Mouse (Mus musculus): ENCODE results near the gene Rab44. TPM values are rescaled to one million over a fixed set of nuclear protein-coding genes. Genes with fewer than 3 reads are reported as not detected.

Gene Rab44
- polyA plus RNA-seq, 1 experiment from 2014 or later, result 4.4 TPM

- H3K27ac ChIP-seq (ENCODE audit: low read depth, low read length), result 0 out of 2 replicates have a peak overlapping the region, but pooled peaks have one; percentile 8
- no peak overlapping the region for H3K4me2 ChIP-seq
- H3K36me3 ChIP-seq (ENCODE audit: control insufficient read depth, insufficient read depth, low read length), result no peaks in the 10 kb centered on the region
- DNase-seq (ENCODE audit: low spot score) (no peak), ATAC-seq (replicated peaks; ENCODE audit: low FRiP score) (no peak)
- no peak overlapping the region for H3K4me3 ChIP-seq (ENCODE audit: low read depth, low read length)
- WGBS, result 57% methylated on average over 5 of the region's 5 CpGs
- no peak overlapping the region for H3K9ac ChIP-seq (ENCODE audit: low read depth, low read length)
- peaks cover 6% of the 10 kb centered on the region for H3K27me3 ChIP-seq (replicated peaks; ENCODE audit: control insufficient read depth, insufficient read depth, low read length)
- no peaks in the 10 kb centered on the region for H3K9me3 ChIP-seq (ENCODE audit: control insufficient read depth, low read length)
- H3K4me1 ChIP-seq (replicated peaks; ENCODE audit: control insufficient read depth, insufficient read depth, low read length), result peaks cover 8% of the 10 kb centered on the region
Observed at GRCm38 (mm10) chr17:29073313-29073712, 40.6 kb upstream of the Rab44 start.

GRCm38 (mm10) chr17:29074085-29074484 is 39.9 kb upstream of the Rab44 start:
- ATAC-seq (replicated peaks; ENCODE audit: low FRiP score), result no peak
- Histone ChIP-seq H3K9ac (ENCODE audit: low read depth, low read length) (no peak overlapping the region), H3K4me1 (replicated peaks; ENCODE audit: control insufficient read depth, insufficient read depth, low read length) (peaks cover 11% of the 10 kb centered on the region), H3K4me3 (ENCODE audit: low read depth, low read length) (no peak overlapping the region), H3K9me3 (ENCODE audit: control insufficient read depth, low read length) (no peaks in the 10 kb centered on the region), H3K36me3 (ENCODE audit: control insufficient read depth, insufficient read depth, low read length) (no peaks in the 10 kb centered on the region), H3K27ac (ENCODE audit: low read depth, low read length) (no peak overlapping the region), H3K27me3 (replicated peaks; ENCODE audit: control insufficient read depth, insufficient read depth, low read length) (peaks cover 6% of the 10 kb centered on the region), H3K4me2 (no peak overlapping the region)
- DNase-seq (ENCODE audit: low spot score), result no peak
- WGBS, result 58% methylated on average over 13 of the region's 13 CpGs

DNA sequence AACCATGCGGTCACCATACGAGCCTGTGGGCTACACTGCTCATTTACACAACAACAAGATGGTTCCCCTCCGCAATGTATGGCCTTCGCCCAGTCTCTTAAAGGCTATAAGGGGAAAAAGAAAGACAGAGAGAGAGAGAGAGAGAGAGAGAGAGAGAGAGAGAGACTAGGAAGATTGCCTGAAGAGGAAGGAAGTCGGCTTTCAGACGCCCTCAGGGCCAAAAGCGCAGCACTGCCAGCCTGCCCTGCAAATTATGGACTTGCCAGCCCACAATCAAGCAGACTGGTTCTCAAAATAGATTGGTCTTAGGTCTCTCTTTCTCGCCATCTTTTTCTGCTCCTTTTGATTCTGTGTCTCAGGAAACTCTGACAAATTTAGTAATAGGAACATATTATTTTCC is 37.7 kb upstream of the Rab44 start:
- Histone ChIP-seq H3K4me2 (no peak overlapping the region), H3K9ac (ENCODE audit: low read depth, low read length) (no peak overlapping the region), H3K27me3 (replicated peaks; ENCODE audit: control insufficient read depth, insufficient read depth, low read length) (peaks cover 12% of the 10 kb centered on the region), H3K4me3 (ENCODE audit: low read depth, low read length) (no peak overlapping the region), H3K36me3 (ENCODE audit: control insufficient read depth, insufficient read depth, low read length) (no peaks in the 10 kb centered on the region), H3K4me1 (replicated peaks; ENCODE audit: control insufficient read depth, insufficient read depth, low read length) (peaks cover 16% of the 10 kb centered on the region), H3K9me3 (ENCODE audit: control insufficient read depth, low read length) (no peaks in the 10 kb centered on the region), H3K27ac (ENCODE audit: low read depth, low read length) (no peak overlapping the region)
- 68% methylated on average over 8 of the region's 8 CpGs for WGBS
- ATAC-seq (replicated peaks; ENCODE audit: low FRiP score) (no peak), DNase-seq (ENCODE audit: low spot score) (no peak)

DNA sequence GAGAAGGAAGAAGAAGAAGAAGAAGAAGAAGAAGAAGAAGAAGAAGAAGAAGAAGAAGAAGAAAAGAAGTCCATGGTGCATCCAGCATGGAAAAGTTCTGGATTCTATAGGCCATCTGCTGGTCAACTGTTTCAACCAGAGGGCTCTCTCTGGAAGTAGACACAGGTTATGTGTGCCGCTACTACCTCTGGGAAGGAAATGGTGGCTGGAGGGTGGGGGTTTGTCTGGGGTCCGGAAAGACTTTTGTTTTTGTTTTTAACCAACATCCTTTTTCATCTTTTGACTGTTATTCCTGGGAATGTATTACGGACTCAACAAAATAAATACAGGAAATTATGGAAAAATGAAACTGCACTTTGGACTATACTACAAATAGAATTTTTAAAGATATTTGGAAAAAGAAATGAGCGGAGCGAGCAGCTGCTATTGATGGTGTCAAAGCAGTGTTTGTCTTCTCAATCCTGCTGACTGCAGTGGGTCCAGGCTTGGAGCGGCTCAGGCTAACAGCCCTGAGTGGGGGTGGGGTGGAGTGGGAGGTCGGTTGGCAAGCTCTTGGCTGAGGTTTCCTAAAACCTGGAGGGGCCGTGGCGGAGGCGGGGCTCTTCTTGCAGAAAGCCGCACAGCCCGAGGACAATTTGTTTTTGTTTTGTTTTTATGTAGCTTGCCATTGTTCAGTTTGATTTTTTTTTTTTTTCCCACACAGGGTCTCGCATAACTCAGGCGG is 36.0 kb upstream of the Rab44 start:
- H3K4me3 ChIP-seq (ENCODE audit: low read depth, low read length), result peak overlapping the region; percentile 38
- H3K9ac ChIP-seq (ENCODE audit: low read depth, low read length), result peak overlapping the region; percentile 23; the same call in 1 of the 2 replicates
- DNase-seq (ENCODE audit: low spot score) (peak; percentile 50), ATAC-seq (replicated peaks; ENCODE audit: low FRiP score) (no peak)
- WGBS, result 16% methylated on average over 14 of the region's 14 CpGs
- peaks cover 19% of the 10 kb centered on the region for H3K27me3 ChIP-seq (replicated peaks; ENCODE audit: control insufficient read depth, insufficient read depth, low read length)
- peaks cover 26% of the 10 kb centered on the region for H3K4me1 ChIP-seq (replicated peaks; ENCODE audit: control insufficient read depth, insufficient read depth, low read length)
- H3K4me2 ChIP-seq, result peak overlapping the region; percentile 67
- H3K9me3 ChIP-seq (ENCODE audit: control insufficient read depth, low read length), result no peaks in the 10 kb centered on the region
- H3K36me3 ChIP-seq (ENCODE audit: control insufficient read depth, insufficient read depth, low read length), result no peaks in the 10 kb centered on the region
- no peak overlapping the region for H3K27ac ChIP-seq (ENCODE audit: low read depth, low read length)

- H3K9ac ChIP-seq (ENCODE audit: low read depth, low read length), result peak overlapping the region; percentile 23; the same call in 1 of the 2 replicates
- H3K9me3 ChIP-seq (ENCODE audit: control insufficient read depth, low read length), result no peaks in the 10 kb centered on the region
- whole genome bisulfite sequencing, result 7% methylated on average over 25 of the region's 25 CpGs
- no peaks in the 10 kb centered on the region for H3K36me3 ChIP-seq (ENCODE audit: control insufficient read depth, insufficient read depth, low read length)
- H3K4me1 ChIP-seq (replicated peaks; ENCODE audit: control insufficient read depth, insufficient read depth, low read length), result peaks cover 23% of the 10 kb centered on the region
- H3K27me3 ChIP-seq (replicated peaks; ENCODE audit: control insufficient read depth, insufficient read depth, low read length), result peaks cover 18% of the 10 kb centered on the region
- H3K4me3 ChIP-seq (ENCODE audit: low read depth, low read length), result peak overlapping the region; percentile 38
- H3K27ac ChIP-seq (ENCODE audit: low read depth, low read length), result no peak overlapping the region
- peak; percentile 49 for DNase-seq (ENCODE audit: low spot score)
- no peak for ATAC-seq (replicated peaks; ENCODE audit: low FRiP score)
- peak overlapping the region; percentile 67 for H3K4me2 ChIP-seq
Observed at GRCm38 (mm10) chr17:29078519-29079383, 35.2 kb upstream of the Rab44 start.

DNA sequence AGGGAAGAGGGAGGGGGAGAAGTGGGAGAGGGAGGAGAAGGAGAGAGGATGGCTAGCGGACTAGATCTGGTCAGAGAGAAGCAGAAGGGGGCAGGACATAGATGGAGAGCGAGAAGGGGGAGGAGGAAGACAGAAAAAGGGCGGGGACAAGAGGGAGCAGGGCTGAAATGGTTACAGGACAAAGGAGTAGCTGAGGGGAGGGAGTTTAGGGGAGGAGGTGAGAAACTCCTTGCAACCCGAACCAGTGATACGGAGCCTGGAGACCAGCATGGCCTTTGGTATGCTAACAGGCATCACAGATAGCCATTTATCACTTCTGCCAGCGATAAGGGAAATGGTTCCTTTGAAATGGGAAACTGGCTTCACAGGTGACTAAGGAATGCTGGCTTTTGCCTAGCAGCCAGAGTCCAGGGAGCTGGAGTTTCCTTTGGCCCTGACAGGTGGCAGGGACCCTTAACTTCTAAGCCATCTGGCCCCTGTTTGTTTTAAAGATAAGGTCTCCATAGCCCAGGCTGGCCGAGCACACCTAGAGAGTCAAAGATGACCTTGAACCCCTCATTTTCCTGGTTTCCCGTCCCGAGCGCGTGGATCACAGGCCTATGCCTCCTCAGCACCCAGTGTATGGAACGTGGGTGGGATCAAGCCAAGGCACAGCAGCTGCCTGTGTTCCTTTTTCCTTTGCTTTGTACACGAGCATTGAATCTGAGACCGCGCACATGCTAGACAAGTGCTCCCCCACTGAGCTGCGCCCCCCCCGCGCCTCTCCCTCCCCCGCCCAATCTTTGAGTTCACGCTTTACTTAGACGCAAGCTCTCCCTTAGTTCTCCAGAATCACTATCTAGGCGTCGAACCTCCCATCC is 33.0 kb upstream of the Rab44 start:
- Histone ChIP-seq H3K4me2 (peak overlapping the region; percentile 66), H3K9me3 (ENCODE audit: control insufficient read depth, low read length) (no peaks in the 10 kb centered on the region), H3K4me1 (replicated peaks; ENCODE audit: control insufficient read depth, insufficient read depth, low read length) (peaks cover 21% of the 10 kb centered on the region), H3K27me3 (replicated peaks; ENCODE audit: control insufficient read depth, insufficient read depth, low read length) (peaks cover 18% of the 10 kb centered on the region), H3K9ac (ENCODE audit: low read depth, low read length) (no peak overlapping the region), H3K4me3 (ENCODE audit: low read depth, low read length) (peak overlapping the region; percentile 11; the same call in 1 of the 2 replicates), H3K36me3 (ENCODE audit: control insufficient read depth, insufficient read depth, low read length) (no peaks in the 10 kb centered on the region), H3K27ac (ENCODE audit: low read depth, low read length) (no peak overlapping the region)
- WGBS, result 8% methylated on average over 23 of the region's 23 CpGs
- no peak for ATAC-seq (replicated peaks; ENCODE audit: low FRiP score)
- no peak for DNase-seq (ENCODE audit: low spot score)

GRCm38 (mm10) chr17:29081618-29082381 is 32.1 kb upstream of the Rab44 start:
- DNase-seq (ENCODE audit: low spot score) (no peak), ATAC-seq (replicated peaks; ENCODE audit: low FRiP score) (no peak)
- peaks cover 18% of the 10 kb centered on the region for H3K27me3 ChIP-seq (replicated peaks; ENCODE audit: control insufficient read depth, insufficient read depth, low read length)
- 0 out of 2 replicates have a peak overlapping the region, but pooled peaks have one; percentile 43 for H3K9ac ChIP-seq (ENCODE audit: low read depth, low read length)
- peak overlapping the region; percentile 11 for H3K4me3 ChIP-seq (ENCODE audit: low read depth, low read length)
- H3K9me3 ChIP-seq (ENCODE audit: control insufficient read depth, low read length), result no peaks in the 10 kb centered on the region
- peak overlapping the region; percentile 66 for H3K4me2 ChIP-seq
- peaks cover 21% of the 10 kb centered on the region for H3K4me1 ChIP-seq (replicated peaks; ENCODE audit: control insufficient read depth, insufficient read depth, low read length)
- no peak overlapping the region; the same call in 1 of the 2 replicates for H3K27ac ChIP-seq (ENCODE audit: low read depth, low read length)
- no peaks in the 10 kb centered on the region for H3K36me3 ChIP-seq (ENCODE audit: control insufficient read depth, insufficient read depth, low read length)
- WGBS, result 4% methylated on average over 21 of the region's 21 CpGs

Data from liver, embryonic 11.5 days (tissue).